Mouse (Mus musculus) spleen, postnatal 10 days (tissue): ENCODE results near the gene Cdkn2c.
A peak's percentile ranks its signal among the peaks of the same experiment; 100 is the strongest.

ENCODE experiments used
- DNase-seq, 2 experiments: peaks; one replicate each; pipeline ENCODE4 v3.0.0; 2021 to 2022; ENCODE audit warnings: low spot score in 2 of 2

The Cdkn2c gene

DNA sequence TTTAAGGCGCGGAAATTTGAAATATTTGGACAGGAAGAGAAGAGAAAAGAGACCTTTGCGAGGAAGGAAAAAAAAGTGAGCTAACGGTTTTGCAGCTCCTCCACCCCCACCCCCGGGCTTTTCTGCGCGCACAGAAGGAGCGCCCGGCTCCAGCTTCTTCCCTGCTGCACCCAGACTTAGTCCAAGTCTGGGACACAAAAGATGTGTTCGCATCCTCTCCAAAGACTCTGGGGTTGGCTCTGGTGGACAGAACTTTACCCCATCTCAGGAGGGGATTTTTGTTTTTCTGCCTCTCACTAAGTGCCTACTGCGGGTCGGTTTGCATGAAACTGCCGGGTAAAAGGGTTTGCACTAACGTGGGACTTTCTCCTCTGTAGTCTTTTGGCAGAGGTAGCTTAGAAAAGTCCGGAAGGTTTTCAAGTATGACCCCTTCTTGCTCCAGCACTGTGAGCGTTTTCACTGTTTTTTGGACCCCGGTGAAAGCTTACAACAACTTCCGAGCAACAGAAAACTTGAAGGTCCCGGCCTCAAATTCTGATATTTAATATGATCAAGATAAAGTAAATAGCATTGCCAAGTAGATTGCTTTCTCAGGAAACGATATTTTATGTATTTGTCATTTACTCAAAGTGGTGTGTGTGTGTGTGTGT, 9.0 kb downstream of the Cdkn2c start:
- peak in 1 of 2 experiments; percentile 25 for DNase-seq

- peak; percentile 46 to 53 for DNase-seq
Observed at GRCm38 (mm10) chr4:109657021-109657850, 9.8 kb downstream of the Cdkn2c start.

- DNase-seq = no peak
Observed at GRCm38 (mm10) chr4:109656301-109656700, 10.7 kb downstream of the Cdkn2c start.

DNA sequence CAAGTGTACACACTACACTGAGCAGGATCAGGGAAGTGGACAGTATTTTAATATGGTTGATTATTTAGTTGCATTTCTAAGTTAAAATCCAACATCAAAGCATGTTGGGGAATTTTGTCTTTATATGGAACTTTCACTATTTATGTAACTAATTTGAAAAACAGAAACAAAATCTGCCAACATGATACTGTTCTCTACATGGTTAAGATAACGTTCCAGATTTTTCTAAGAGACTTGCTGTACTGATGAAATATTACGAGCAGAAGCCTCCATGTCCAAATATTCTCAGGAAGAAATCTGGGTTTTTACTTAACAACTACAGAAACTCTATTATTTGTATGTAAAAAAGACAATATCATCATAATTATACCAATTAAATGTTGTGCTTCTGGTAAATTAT, 11.3 kb downstream of the Cdkn2c start:
- no peak for DNase-seq

DNA sequence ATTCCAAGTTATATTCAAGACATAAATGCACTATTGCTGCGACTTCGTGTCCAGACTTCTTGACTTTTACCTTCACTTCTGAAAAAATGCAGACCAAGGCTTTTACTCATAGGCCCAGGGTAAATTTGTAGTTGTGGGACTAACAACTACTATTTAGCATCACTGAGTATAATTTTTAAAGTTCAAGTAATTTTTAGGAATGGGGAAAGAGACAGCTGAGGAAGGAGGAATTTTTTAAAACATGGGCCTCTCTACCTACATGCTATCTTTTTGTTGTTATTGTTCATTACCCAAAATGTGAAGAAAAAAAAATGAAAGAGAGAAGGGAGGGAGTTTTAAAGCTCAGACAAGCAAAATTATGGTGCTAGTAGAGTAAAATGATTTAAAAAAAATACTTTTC, 12.3 kb downstream of the Cdkn2c start:
- no peak for DNase-seq

GRCm38 (mm10) chr4:109653251-109653650, 13.7 kb downstream of the Cdkn2c start:
- no peak for DNase-seq

DNA sequence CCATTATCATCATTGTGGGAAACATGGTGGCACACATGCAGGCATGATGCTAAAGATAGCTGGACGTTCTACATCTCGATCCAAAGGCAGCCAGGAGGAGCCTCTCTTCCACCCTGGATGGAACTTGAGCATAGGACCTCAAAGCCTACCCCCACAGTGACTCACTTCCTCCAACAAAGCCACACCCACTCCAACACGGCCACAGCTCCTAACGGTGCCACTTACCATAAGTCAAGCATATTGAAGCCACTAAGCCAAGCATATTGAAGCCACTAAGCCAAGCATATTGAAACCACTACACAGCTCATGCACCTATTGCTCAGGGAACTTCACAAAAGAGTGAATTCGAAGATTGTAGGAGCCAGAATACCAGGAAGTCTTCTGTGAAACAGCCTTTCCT, 17.7 kb downstream of the Cdkn2c start:
- DNase-seq = no peak

- DNase-seq = no peak
Observed at GRCm38 (mm10) chr4:109647281-109647680, 19.7 kb downstream of the Cdkn2c start.

DNA sequence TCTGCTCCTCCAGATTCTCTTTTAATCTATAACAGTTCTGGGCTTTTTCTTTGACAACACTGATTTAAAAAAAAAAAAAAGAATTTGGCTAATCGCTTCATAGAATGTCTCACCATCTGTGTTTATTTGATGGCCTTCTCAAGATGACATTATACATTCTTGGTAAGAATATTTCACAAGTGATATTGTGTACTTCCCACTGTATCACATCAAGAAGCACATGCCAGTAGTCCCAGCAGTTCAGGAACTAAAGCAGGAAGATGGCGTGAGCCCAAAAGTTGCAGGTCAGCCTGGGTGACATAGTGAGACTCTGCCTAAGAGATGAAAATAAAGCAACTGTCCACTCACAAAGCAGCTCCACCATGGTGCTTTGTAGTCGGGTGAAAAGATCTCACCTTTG, 25.5 kb downstream of the Cdkn2c start:
- no peak for DNase-seq

GRCm38 (mm10) chr4:109640141-109640540, 26.8 kb downstream of the Cdkn2c start:
- no peak for DNase-seq

DNA sequence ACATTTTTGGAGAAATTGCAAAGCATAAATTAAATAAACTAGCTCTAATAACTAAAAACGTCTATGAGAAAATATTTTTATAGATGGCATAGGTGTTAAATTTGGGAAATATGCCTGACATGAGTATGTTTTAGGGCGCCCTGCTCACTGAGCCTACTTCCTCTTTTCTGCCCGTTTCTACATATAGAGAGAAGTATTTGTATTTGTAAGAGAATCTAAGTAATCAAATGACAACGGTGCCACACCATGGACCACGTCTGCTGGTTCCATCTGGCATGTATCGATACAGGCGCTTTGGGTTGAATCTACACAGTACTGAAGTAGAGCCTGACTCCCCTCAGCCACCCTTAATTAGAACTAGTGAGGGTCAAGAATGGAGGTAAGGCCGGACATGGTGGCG, 27.6 kb downstream of the Cdkn2c start:
- DNase-seq = no peak

GRCm38 (mm10) chr4:109634971-109635370, 32.0 kb downstream of the Cdkn2c start:
- DNase-seq = peak in 1 of 2 experiments; percentile 50

DNA sequence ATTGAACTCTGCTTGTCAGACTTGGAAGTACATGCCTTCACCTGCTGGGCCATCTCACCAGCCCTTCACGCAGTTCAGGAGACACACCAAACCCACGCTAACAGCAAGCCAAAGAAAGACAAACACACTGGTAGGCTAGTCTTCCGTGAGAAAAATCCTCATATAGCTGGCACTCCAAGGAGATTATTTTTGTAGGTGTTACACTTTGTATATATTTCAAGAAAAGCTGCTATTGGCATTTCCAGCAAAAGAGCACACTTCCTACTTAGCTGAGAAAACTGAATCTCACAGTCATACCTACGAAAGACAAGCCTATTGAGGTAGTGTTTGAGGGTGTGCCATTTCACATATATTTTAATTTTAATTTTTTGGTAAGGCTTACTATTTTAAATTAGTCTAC, 36.0 kb downstream of the Cdkn2c start:
- no peak for DNase-seq

DNA sequence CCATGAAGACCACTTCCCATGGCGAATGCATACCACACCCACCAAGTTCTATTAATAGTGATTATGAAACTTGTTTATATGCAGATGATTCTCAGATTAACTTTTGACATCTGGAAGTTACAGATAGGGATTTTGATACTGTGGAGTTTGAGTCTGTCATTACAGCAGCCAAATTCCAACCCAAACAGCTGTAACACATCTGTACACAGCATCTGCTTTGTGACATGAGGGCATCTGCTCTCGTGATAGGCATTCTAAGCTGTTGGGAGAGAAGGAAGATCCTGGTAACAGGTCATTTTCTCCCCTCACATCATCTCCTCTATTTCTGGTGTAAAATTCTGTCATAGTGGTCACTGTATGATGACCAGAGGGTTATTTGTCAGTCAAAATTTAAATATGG, 36.8 kb downstream of the Cdkn2c start:
- no peak for DNase-seq

- no peak for DNase-seq
Observed at GRCm38 (mm10) chr4:109612596-109612995, 54.4 kb downstream of the Cdkn2c start.
